Mouse (Mus musculus) kidney, adult 2 months (tissue): ENCODE data around the gene Aif1l.

Source experiments
- CTCF ChIP-seq: fragments of 200-500 bp; conservative IDR thresholded peaks from 2 replicates; pipeline ENCODE4 v1.5.1; 2011; ENCODE audit warnings: low read depth, mild to moderate bottlenecking, control low read depth, low read length, moderate library complexity, mixed read lengths; ENCODE audit not compliant: insufficient read depth, insufficient read length
- POLR2A ChIP-seq: fragments of 200-500 bp; IDR thresholded peaks from one replicate; pipeline ENCODE4 v1.6.1; 2011; ENCODE audit warnings: low read depth, low read length, control low read depth

GRCm38 (mm10) chr2:31952236-31952635 is 2.3 kb downstream of the Aif1l start:
- TF ChIP-seq CTCF: no peak
- no peak for TF ChIP-seq POLR2A
